Mouse (Mus musculus) effector memory CD4-positive, alpha-beta T cell, adult 5 months (primary cell): ENCODE results near the gene Cenpp. TPM values are rescaled to one million over a fixed set of nuclear protein-coding genes. Genes with fewer than 3 reads are reported as not detected.

Experiments used
- polyA plus RNA-seq: library from polyadenylated mRNA; unstranded; fragments of 100-300 nt; shearing (Covaris generic); gene quantifications from one replicate; pipeline ENCODE4 v1.2.1, GENCODE M21; 2017

Cenpp gene
- polyA plus RNA-seq = 1.9 TPM

GRCm38 (mm10) chr13:49652481-49653179 lies at the start of gene Cenpp, which contains the start of gene Nol8:
Cenpp (minus strand) TSS chr13:49652785.
Nol8 (plus strand) TSS chr13:49653078.

GRCm38 (mm10) chr13:49681351-49682232 lies 29.0 kb upstream of the Cenpp start, which contains the start of gene Iars:
Iars (plus strand) TSS chr13:49682100.

GRCm38 (mm10) chr13:49607714-49608113 lies 44.9 kb downstream of the Cenpp start, which contains the start of gene Ogn:
Ogn (plus strand) TSS chr13:49608046.

DNA sequence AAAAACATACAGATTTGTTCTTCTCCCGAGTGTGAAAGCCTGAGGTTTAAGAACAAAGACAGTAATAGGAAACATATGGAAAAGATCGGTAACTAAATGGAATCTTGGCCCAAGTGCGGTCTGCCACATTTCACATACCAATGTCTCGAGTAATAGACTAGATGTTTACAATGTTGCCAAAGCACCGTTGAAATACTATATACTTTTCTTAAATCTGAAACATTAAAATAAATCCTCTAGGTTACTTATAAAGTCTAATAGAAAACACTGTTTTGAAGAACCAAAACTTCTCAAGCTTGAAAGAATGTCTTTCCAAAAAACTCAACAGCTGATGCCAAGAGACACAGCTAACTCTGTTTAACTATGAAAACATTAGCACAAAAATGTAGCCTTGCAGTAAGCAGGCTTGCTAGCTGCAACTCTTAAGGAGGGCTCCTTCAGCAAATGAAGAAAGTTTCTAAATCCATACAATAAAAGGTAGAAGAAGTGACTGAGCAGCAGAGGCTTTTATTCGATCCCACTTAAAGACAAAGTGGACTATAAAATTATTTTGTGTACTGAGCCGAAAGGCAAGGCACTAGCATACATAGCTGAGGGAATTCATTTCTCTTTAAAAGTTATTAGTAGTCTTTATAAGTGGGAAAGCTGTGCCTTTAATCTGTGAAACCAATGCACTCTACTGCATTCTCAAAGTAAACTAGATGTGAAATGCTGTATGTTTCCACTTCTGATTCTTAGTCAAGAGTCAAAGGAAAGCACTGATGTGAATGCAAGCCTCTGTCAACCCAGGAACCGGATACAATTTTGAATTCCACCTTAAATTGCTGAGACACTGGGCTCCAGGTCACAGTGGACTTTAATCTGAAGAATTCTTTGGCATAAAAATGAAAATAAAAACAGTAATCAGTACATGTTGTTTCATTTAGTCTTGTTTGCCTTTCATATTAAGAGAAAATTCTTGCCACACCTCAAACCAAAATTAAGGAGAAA lies 70.7 kb downstream of the Cenpp start, which contains the start of gene Omd:
TSS of gene Omd (plus strand) at position 922 of the 990 bp plus-strand sequence.

GRCm38 (mm10) chr13:49544279-49544678 lies 108.3 kb downstream of the Cenpp start, which contains the start of gene Aspn:
Aspn (plus strand) TSS chr13:49544443.

DNA sequence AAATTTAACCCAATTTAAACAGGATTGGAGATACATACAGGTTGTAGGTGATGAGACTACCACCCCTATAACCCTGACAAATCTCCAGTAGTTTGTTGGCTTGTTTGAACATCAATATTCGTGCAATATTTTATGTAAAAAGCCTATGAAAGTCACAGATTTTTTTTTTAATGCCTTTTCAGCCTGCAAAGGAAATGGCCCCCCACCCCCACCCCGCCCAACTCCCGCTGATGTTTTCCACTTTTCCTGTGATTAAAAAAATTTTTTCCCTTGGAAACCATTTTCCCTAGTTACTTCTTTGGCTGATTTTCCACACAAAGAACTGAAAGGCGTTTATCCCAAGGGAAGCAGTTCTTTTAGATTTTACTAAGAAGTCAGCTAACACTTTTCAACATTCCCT lies 148.1 kb downstream of the Cenpp start, which contains the start of gene Ecm2:
TSS of gene Ecm2 (plus strand) at position 301 of the 400 bp plus-strand sequence.

GRCm38 (mm10) chr13:49492376-49493368 lies 159.9 kb downstream of the Cenpp start, which contains the start of gene Tes3-ps:
Tes3-ps (plus strand) TSS chr13:49493318.

GRCm38 (mm10) chr13:49420754-49421605 lies 231.6 kb downstream of the Cenpp start, which contains the start of gene Ippk:
Ippk (plus strand) TSS chr13:49421249.

Other genes starting within 250 kb of the Cenpp start
- gene Ippk, start 231.5 kb downstream of the Cenpp start, polyA plus RNA-seq = 11.1 TPM
- 4.8 TPM for gene Tes3-ps, start 159.5 kb downstream of the Cenpp start, polyA plus RNA-seq
- not detected for gene Ecm2, start 148.0 kb downstream of the Cenpp start, polyA plus RNA-seq
- gene Aspn, start 108.3 kb downstream of the Cenpp start, polyA plus RNA-seq = not detected
- gene Omd, start 70.3 kb downstream of the Cenpp start, polyA plus RNA-seq = not detected
- gene Ogn, start 44.7 kb downstream of the Cenpp start, polyA plus RNA-seq = 0.15 TPM
- 36.9 TPM for gene Nol8, start 293 bp upstream of the Cenpp start, polyA plus RNA-seq
- 47.3 TPM for gene Iars, start 29.3 kb upstream of the Cenpp start, polyA plus RNA-seq
- gene Gm30302, start 146.2 kb upstream of the Cenpp start, polyA plus RNA-seq = not detected